Mouse (Mus musculus) lung, embryonic 15.5 days (tissue): ENCODE data around the gene Gtf2h3. TPM values are rescaled to one million over a fixed set of nuclear protein-coding genes. Genes with fewer than 3 reads are reported as not detected.
"Not testable (repeated sequence)": the region's sequence is repeated elsewhere in the genome, so short reads cannot be mapped to it uniquely, and the experiment has no call there.

Source experiments
- ATAC-seq: fragments of 200-750 bp; cut with Nextera tagmentation; 2 replicates; pipeline ENCODE4 v1.8.0; 2017; ENCODE audit warnings: moderate number of reproducible peaks, borderline replicate concordance; ENCODE audit not compliant: low FRiP score, low TSS enrichment; ENCODE audit errors: extremely low read depth
- H3K27ac ChIP-seq: fragments of 300-500 bp; sonication (generic); 2 replicates; pipeline ENCODE4 v1.5.1; 2015; ENCODE audit warnings: moderate library complexity, mild to moderate bottlenecking, inconsistent platforms
- H3K27me3 ChIP-seq: fragments of 300-500 bp; sonication (generic); 2 replicates; pipeline ENCODE4 v1.6.1; 2015; ENCODE audit warnings: inconsistent platforms
- H3K36me3 ChIP-seq: fragments of 300-500 bp; sonication (generic); 2 replicates; pipeline ENCODE4 v1.6.1; 2015; ENCODE audit warnings: inconsistent platforms
- H3K4me1 ChIP-seq: fragments of 300-500 bp; sonication (generic); 2 replicates; pipeline ENCODE4 v1.6.1; 2015; ENCODE audit warnings: inconsistent platforms
- H3K4me2 ChIP-seq: fragments of 300-500 bp; sonication (generic); 2 replicates; pipeline ENCODE4 v1.6.1; 2015; ENCODE audit warnings: inconsistent platforms, mild to moderate bottlenecking, moderate library complexity
- H3K4me3 ChIP-seq: fragments of 300-500 bp; sonication (generic); 2 replicates; pipeline ENCODE4 v1.5.1; 2015; ENCODE audit warnings: mild to moderate bottlenecking, inconsistent platforms
- H3K9ac ChIP-seq: fragments of 300-500 bp; sonication (generic); 2 replicates; pipeline ENCODE4 v1.6.1; 2015; ENCODE audit warnings: inconsistent platforms
- H3K9me3 ChIP-seq: fragments of 300-500 bp; sonication (generic); 2 replicates; pipeline ENCODE4 v1.6.1; 2016; ENCODE audit warnings: inconsistent platforms
- WGBS: fragments of 180-500 bp; shearing (Covaris S2); methylation state at CpG from one replicate; pipeline ENCODE4 v1.1.7; 2015; 5-methylcytosine and 5-hydroxymethylcytosine counted together
- polyA plus RNA-seq: library from polyadenylated mRNA; unstranded; fragments of >200 nt; fragmentation: Nextera tagmentation; extraction: Ambion mirVana; gene quantifications from 2 replicates; pipeline ENCODE4 v1.2.1, GENCODE M21; 2015

Gene Gtf2h3
- polyA plus RNA-seq, 1 experiment from 2014 or later = 57.5 TPM

GRCm38 (mm10) chr5:124592768-124593167, 13.8 kb downstream of the Gtf2h3 start:
- Histone ChIP-seq H3K4me1 (no peaks in the 10 kb centered on the region), H3K9ac (no peak overlapping the region), H3K4me3 (no peak overlapping the region), H3K9me3 (no peaks in the 10 kb centered on the region), H3K36me3 (peaks cover 52% of the 10 kb centered on the region), H3K27me3 (no peaks in the 10 kb centered on the region), H3K4me2 (no peak overlapping the region), H3K27ac (no peak overlapping the region)
- 96% methylated on average over 3 of the region's 3 CpGs for WGBS
- no peak for ATAC-seq

- H3K4me2 ChIP-seq = peak overlapping the region; percentile 91
- H3K27me3 ChIP-seq = no peaks in the 10 kb centered on the region
- no peak overlapping the region for H3K27ac ChIP-seq
- H3K9ac ChIP-seq = peak overlapping the region; percentile 39
- H3K4me3 ChIP-seq = peak overlapping the region; percentile 62
- peak; percentile 99 for ATAC-seq
- H3K4me1 ChIP-seq = peaks cover 12% of the 10 kb centered on the region
- WGBS = 6% methylated on average over 30 of the region's 30 CpGs
- peaks cover 26% of the 10 kb centered on the region for H3K36me3 ChIP-seq
- no peaks in the 10 kb centered on the region for H3K9me3 ChIP-seq
Measured at GRCm38 (mm10) chr5:124598224-124599174, 19.6 kb downstream of the Gtf2h3 start.

GRCm38 (mm10) chr5:124599726-124600125, 20.8 kb downstream of the Gtf2h3 start:
- not testable (repeated sequence) for H3K27me3 ChIP-seq, H3K4me3 ChIP-seq, ATAC-seq, H3K9me3 ChIP-seq, H3K9ac ChIP-seq, H3K27ac ChIP-seq
- 58% methylated on average over 8 of the region's 8 CpGs for WGBS
- Histone ChIP-seq H3K36me3 (peaks cover 18% of the 10 kb centered on the region; the same call in 1 of the 2 replicates), H3K4me2 (peak overlapping the region; percentile 91), H3K4me1 (peaks cover 12% of the 10 kb centered on the region)

GRCm38 (mm10) chr5:124602349-124602748, 23.4 kb downstream of the Gtf2h3 start:
- no peaks in the 10 kb centered on the region for H3K9me3 ChIP-seq
- 63% methylated on average over 5 of the region's 5 CpGs for WGBS
- no peak overlapping the region for H3K4me2 ChIP-seq
- no peak overlapping the region for H3K9ac ChIP-seq
- H3K4me1 ChIP-seq = peaks cover 12% of the 10 kb centered on the region
- no peaks in the 10 kb centered on the region for H3K27me3 ChIP-seq
- no peak overlapping the region for H3K27ac ChIP-seq
- no peak for ATAC-seq
- H3K4me3 ChIP-seq = no peak overlapping the region
- no peaks in the 10 kb centered on the region for H3K36me3 ChIP-seq

- Histone ChIP-seq H3K9ac (no peak overlapping the region), H3K4me2 (no peak overlapping the region)
- WGBS = 75% methylated on average over 4 of the region's 4 CpGs
Measured at GRCm38 (mm10) chr5:124604296-124604695, 25.4 kb downstream of the Gtf2h3 start.

GRCm38 (mm10) chr5:124605041-124605622, 26.2 kb downstream of the Gtf2h3 start:
- 77% methylated on average over 17 of the region's 17 CpGs for WGBS
- no peak overlapping the region for H3K27ac ChIP-seq
- no peaks in the 10 kb centered on the region for H3K4me1 ChIP-seq
- H3K4me3 ChIP-seq = no peak overlapping the region
- no peaks in the 10 kb centered on the region for H3K36me3 ChIP-seq
- no peak for ATAC-seq
- H3K4me2 ChIP-seq = no peak overlapping the region
- no peaks in the 10 kb centered on the region for H3K27me3 ChIP-seq
- H3K9ac ChIP-seq = no peak overlapping the region
- H3K9me3 ChIP-seq = no peaks in the 10 kb centered on the region

More at GRCm38 (mm10) chr5:124604296-124604695, 25.4 kb downstream of the Gtf2h3 start:
- Histone ChIP-seq H3K27ac (no peak overlapping the region), H3K36me3 (no peaks in the 10 kb centered on the region), H3K4me1 (peaks cover 3% of the 10 kb centered on the region), H3K9me3 (no peaks in the 10 kb centered on the region), H3K27me3 (no peaks in the 10 kb centered on the region), H3K4me3 (no peak overlapping the region)
- no peak for ATAC-seq

- ATAC-seq = no peak
- H3K4me2 ChIP-seq = no peak overlapping the region
- no peaks in the 10 kb centered on the region for H3K36me3 ChIP-seq
- H3K9me3 ChIP-seq = no peaks in the 10 kb centered on the region
- no peaks in the 10 kb centered on the region for H3K27me3 ChIP-seq
- H3K4me3 ChIP-seq = no peak overlapping the region
- no peak overlapping the region for H3K9ac ChIP-seq
- no peaks in the 10 kb centered on the region for H3K4me1 ChIP-seq
- 80% methylated on average over 10 of the region's 10 CpGs for WGBS
- no peak overlapping the region for H3K27ac ChIP-seq
Measured at GRCm38 (mm10) chr5:124610965-124611364, 32.0 kb downstream of the Gtf2h3 start.

- no peaks in the 10 kb centered on the region for H3K4me1 ChIP-seq
- no peaks in the 10 kb centered on the region for H3K27me3 ChIP-seq
- H3K4me3 ChIP-seq = no peak overlapping the region
- H3K9me3 ChIP-seq = no peaks in the 10 kb centered on the region
- no peak overlapping the region for H3K4me2 ChIP-seq
- 76% methylated on average over 11 of the region's 11 CpGs for WGBS
- H3K36me3 ChIP-seq = no peaks in the 10 kb centered on the region
- peak; percentile 46; the same call in 1 of the 2 replicates for ATAC-seq
- H3K9ac ChIP-seq = no peak overlapping the region
- H3K27ac ChIP-seq = peak overlapping the region; percentile 69
Measured at GRCm38 (mm10) chr5:124614709-124615108, 35.8 kb downstream of the Gtf2h3 start.

- ATAC-seq = no peak
- Histone ChIP-seq H3K9me3 (no peaks in the 10 kb centered on the region), H3K27ac (no peak overlapping the region), H3K36me3 (no peaks in the 10 kb centered on the region), H3K9ac (no peak overlapping the region), H3K4me1 (no peaks in the 10 kb centered on the region), H3K4me2 (no peak overlapping the region), H3K4me3 (no peak overlapping the region), H3K27me3 (no peaks in the 10 kb centered on the region)
- 75% methylated on average over 10 of the region's 10 CpGs for WGBS
Measured at GRCm38 (mm10) chr5:124618711-124619110, 39.8 kb downstream of the Gtf2h3 start.

GRCm38 (mm10) chr5:124621362-124621761, 42.4 kb downstream of the Gtf2h3 start:
- 76% methylated on average over 13 of the region's 13 CpGs for WGBS
- Histone ChIP-seq H3K4me2 (no peak overlapping the region), H3K4me3 (no peak overlapping the region), H3K36me3 (no peaks in the 10 kb centered on the region), H3K27ac (no peak overlapping the region), H3K4me1 (no peaks in the 10 kb centered on the region), H3K9me3 (no peaks in the 10 kb centered on the region), H3K27me3 (no peaks in the 10 kb centered on the region), H3K9ac (no peak overlapping the region)
- ATAC-seq = no peak

- Histone ChIP-seq H3K4me1 (peaks cover 1% of the 10 kb centered on the region), H3K4me3 (no peak overlapping the region), H3K9ac (no peak overlapping the region), H3K4me2 (no peak overlapping the region), H3K27me3 (no peaks in the 10 kb centered on the region), H3K9me3 (no peaks in the 10 kb centered on the region), H3K27ac (no peak overlapping the region), H3K36me3 (no peaks in the 10 kb centered on the region)
- WGBS = 86% methylated on average over 15 of the region's 15 CpGs
- ATAC-seq = no peak
Measured at GRCm38 (mm10) chr5:124622890-124623289, 44.0 kb downstream of the Gtf2h3 start.

- Histone ChIP-seq H3K4me1 (peaks cover 8% of the 10 kb centered on the region), H3K36me3 (no peaks in the 10 kb centered on the region), H3K27me3 (no peaks in the 10 kb centered on the region), H3K4me2 (no peak overlapping the region), H3K9ac (no peak overlapping the region), H3K27ac (no peak overlapping the region), H3K4me3 (no peak overlapping the region), H3K9me3 (no peaks in the 10 kb centered on the region)
- no peak for ATAC-seq
- 89% methylated on average over 9 of the region's 9 CpGs for WGBS
Measured at GRCm38 (mm10) chr5:124624291-124624690, 45.4 kb downstream of the Gtf2h3 start.
